Mouse (Mus musculus) inflammation-experienced regulatory T-cells, adult 6 months (primary cell): Measurements from ENCODE around the gene Arhgap23. TPM values are rescaled to one million over a fixed set of nuclear protein-coding genes. Genes with fewer than 3 reads are reported as not detected.

Experiments used
- ATAC-seq: one replicate; pipeline ENCODE4 v1.8.0; 2017
- polyA plus RNA-seq, 3 experiments: library from polyadenylated mRNA; unstranded; fragments of 100-300 nt; shearing (Covaris generic); gene quantifications; one replicate each; pipeline ENCODE4 v1.2.1; 2017

Arhgap23 gene
- polyA plus RNA-seq, 3 experiments from 2014 or later = not detected

DNA sequence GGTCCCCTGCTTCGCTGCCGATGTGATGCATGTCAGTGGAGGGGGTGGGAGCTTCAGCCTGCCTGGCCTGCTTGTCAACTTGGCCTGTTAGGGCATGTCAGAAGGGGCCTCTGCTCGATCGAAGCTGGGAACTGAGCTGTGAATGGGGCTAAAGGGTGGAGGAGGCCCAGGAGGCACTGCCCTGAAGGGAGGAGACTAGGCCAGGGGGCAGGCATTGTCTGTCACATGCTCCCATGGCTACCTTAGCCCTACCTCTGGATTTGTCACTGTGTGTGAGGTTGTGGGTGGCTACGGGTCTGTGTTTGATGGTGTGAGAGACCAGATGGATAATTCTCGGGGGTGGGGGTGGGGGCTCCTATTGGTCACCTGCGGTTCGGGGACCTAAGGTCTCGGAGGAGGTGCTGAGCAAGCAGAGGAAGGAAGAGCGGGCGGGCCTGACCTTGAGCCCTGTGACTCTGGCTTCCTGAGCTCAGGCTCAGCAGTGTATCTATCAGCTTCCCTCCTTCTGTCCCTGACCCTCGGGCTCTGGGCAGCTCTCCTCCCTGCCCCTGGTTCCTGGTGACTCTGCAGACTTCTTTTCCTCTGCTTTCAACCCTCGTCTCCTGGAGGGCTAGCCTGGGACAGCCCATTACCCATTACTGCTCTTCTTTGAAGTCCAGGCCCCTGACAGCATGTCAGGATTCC lies 20.6 kb downstream of the Arhgap23 start:
- ATAC-seq = no peak

DNA sequence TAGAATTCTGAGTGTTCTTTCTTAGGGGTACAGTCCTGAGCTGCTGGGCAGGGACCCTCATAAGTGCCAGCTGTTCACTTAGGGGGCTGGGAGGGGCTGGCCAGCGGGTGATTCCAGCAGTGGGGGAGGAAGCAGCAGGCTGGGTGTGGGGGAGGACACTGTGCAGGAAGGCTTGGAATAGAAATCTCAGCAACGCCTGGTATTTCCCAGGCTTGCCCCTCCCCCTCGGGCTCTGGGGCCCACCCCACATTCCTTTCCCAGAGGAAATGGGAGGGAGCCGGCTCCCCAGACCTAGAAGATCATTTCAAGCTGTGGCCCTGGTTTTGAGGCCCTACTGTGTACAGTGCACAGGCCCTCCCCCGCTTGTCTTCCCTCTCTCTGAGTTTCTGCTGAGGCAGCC lies 22.4 kb downstream of the Arhgap23 start:
- no peak for ATAC-seq

DNA sequence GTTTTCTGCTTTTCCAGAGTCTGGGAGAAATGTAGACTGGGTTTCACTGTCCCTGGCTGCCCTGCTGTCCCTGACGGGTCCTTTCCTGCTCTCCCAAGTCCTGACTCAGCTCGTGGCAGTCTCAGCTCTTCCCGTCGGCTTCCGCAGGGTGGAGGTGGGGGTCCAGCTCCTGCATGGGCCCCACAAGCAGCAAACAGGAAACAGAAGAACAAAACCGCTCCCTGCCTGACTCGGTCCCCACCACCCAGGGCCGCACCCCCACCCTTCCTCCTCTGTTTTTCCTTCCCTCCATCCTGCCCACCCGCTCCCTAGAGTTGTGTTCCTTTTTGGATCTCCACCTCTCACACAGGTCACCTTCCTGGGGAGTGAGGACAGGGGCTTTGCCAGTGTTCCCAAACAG lies 23.5 kb downstream of the Arhgap23 start:
- no peak for ATAC-seq

DNA sequence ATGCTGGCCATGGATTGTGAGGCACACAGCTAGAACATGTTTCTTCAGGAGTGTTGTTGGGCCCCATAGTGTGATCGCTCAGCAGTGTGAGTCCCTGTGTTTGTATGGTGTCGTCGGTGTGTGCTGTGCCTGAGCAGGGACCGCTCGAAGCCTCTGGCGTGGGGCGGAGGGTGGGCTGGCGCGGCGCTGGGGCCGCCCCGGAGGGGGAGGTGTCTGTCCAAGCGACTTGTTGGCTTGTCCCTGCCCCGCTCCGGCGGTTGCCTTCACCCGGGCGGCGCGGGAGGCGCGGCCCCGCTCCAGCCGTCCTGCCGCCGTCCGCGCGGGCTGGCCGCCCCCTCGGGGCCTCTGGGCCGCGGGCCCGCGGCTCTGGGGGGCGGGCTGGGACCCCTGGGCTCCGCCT lies 24.6 kb downstream of the Arhgap23 start:
- no peak for ATAC-seq

DNA sequence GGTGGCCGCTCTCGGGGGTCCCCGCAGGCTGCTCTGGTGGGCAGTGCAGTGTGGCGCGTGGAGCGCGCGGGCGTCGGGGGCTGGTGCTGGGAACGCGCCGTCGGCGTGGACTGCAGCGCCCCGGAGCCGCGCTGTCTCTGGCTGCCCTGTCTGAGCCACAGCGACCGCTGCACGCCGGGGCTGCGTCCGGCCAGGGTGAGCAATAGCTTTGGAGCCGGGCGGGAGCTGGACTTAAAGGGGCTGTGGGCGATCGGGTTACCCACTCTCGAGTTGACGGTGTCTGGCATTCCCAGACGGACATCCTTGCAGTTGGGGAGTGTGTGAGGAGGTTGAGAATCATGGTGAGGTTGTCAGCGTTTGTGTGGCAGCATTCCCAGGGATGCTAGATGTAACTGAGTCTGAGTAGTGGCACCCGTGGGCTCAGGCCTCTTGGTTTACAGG lies 25.1 kb downstream of the Arhgap23 start:
- ATAC-seq = no peak

DNA sequence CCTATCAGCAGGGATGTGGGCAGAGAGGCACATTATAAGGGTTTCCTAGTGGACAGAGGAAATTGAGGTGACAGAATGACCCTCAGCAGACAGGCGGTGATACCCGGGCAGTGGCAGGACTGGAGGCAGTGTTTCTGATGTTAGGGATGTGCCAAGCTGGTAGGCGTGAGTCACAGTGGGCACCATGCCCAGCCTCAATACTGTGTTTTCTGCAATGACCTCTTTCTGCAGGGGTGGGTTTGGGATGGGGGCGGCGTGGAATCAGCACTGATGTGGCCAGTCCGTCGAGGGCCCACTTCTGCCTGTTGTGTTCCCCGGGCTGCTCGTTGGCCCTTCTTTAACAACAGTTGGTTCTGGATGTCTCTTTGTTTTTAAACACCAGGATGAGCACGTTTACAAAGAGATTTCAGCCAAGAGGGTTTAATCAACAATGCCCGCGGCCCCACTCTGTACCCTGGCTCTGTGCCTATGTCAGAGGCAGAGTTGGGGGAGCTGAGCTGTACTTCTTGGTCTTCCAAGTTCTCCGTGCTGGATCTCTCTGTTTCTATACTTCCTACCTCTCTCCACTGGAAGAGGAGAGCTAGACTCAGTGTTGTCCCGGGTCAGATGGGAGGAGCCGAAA lies 25.8 kb downstream of the Arhgap23 start:
- no peak for ATAC-seq

DNA sequence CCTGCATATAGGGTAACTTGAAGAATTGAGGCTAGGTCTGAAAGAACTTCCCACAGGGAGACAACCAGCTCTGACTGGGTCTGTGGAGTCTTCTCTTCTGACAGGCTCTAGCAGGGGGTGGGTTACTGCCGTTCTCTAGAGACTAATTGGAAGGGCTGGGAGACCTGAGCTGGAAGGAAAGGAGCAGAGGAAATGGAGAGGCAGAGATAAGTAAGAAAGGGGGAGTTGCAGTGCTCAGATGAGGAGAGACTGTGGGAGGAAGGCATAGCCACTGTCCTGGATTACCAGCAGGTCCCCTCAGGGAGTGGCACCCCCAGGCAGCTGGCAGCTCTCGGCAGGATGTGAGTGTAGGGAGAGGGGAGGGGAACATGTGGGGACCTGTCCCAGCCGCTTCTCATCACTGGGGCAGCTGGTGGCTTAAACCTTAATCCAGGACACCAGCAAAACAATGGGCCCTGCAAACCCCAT lies 26.4 kb downstream of the Arhgap23 start:
- no peak for ATAC-seq

DNA sequence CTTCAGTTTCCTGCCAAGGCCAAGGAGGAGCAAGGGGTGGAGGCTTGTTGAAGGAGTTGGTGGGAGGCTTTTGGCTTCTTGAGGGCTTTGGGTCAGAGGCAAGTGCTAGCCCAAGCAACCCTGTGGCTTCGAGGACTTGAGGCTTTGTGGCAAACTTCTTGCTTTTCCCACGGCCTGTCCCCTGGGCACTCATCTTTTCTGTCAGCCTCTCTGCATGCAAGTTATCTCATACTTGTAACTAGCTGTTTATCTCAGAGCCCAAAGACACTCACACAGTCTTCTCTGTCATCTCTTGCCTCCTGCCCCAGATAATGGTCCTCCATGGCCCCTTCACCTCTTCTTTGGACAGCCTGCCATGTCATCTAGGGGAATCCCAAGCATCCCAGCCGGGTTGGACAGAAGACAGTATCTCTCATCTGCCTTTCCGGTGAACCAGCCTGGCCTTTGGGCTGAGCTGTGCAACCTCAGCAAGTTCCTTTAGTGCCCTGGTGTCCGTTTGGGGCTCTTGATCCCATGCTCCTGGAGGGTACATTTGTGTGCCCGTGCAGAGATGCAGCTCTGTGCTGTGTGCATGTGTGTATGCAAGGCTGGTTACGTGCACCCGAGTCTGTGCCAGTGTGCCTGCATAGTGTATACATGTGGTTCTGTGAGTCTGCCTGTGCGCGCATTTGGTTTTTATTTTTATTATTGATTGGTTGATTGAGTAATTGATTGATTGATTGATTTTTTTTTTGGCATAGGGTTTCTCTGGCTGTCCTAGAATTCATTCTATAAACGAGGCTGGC lies 27.8 kb downstream of the Arhgap23 start:
- ATAC-seq = no peak

DNA sequence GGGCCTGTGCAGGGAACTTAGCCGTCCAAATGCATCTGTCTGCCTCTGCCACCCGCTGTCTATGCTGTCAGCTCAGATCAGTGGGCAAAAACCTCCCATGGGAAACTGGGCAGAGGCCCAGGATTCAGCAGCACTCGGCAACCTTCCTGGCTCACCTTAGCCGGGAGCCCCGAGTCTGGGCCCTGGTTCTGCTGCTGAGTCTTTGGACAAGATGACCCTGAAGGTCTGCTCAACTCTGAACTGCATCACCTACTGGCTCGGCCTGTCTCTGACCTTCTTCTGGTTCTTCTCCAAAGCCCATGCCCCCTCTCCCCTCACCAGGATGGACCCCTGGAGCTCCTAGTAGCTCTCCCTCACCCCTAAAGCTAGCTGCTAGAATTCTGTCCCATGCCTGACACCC lies 30.3 kb downstream of the Arhgap23 start:
- ATAC-seq = no peak

DNA sequence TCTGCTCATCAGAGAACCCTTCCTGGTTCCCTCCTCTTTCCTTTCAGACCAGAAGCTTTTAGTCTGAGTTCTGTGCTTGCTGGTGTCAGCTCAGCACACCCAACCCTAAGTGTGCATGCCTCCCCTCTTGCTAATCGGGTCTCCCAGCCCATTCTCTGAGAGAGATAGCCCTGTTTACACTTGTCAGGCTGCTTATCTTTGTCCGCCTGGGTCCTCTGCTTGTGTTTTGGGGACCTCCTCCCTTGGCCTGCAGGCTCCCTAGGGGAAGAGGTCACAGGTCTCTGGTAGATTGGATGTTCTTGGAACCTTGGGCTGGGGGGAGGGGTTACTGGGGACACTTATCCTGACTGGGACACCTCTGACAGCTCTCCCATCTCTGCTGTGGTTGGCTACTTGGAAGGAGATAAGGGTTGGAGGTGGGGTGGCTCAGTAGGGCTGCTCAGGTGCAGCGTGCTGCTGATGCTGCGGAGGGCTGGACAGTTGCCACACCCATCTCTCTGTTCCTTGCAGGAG lies 30.7 kb downstream of the Arhgap23 start:
- no peak for ATAC-seq

DNA sequence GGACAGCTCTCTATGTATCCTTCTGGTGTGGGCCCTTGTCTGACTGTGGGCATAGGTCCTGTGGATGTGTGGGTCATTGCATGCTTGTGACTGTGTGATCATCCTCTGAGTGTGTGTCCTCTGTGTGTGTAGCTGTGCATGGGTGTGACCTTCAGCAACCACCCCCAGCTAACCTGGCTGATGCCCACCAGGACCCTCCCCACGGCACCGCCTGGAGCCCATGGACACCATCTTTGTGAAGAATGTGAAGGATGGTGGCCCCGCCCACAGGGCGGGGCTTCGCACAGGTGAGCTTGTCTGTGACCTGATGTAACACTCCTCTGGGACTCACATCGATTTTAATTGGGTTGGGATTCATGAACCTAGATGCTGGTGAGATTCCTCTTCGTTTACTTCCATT lies 32.6 kb downstream of the Arhgap23 start:
- no peak for ATAC-seq

DNA sequence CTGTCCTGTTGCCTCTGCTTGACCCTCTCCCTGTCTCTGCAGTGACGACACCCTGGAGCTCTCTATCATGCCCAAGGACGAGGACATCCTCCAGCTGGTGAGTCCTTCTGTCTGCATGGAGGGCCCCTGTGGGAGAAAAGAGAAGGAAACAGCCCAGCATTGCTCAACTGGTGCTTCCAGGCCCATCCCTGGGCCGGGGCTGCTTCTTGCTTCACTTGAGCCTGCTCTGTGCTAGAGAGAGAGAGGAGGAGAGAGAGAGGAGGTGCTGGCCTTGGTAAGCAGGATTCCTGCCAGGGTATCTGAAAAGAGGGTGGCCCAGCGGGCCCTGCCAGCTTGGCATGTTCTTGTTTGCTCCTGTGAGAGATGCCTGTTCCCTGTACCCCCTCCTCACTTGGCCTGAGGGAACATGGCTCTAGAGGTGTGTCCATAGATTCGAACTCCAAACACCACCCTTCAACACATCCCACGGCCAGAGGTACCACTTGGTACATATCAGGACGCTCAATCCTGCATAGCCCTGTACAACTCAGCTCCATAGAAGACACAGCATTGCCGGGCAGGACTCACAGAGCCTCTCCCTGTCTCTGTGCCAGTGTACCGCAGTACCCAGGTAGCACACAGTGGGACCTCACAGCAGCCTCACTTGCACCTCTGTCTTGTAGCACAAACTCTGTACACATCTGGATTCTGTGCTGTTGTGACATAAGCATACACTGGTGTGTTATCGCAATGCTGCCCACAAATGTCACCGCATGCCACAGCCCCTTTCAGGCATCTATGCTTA lies 33.5 kb downstream of the Arhgap23 start:
- no peak for ATAC-seq

DNA sequence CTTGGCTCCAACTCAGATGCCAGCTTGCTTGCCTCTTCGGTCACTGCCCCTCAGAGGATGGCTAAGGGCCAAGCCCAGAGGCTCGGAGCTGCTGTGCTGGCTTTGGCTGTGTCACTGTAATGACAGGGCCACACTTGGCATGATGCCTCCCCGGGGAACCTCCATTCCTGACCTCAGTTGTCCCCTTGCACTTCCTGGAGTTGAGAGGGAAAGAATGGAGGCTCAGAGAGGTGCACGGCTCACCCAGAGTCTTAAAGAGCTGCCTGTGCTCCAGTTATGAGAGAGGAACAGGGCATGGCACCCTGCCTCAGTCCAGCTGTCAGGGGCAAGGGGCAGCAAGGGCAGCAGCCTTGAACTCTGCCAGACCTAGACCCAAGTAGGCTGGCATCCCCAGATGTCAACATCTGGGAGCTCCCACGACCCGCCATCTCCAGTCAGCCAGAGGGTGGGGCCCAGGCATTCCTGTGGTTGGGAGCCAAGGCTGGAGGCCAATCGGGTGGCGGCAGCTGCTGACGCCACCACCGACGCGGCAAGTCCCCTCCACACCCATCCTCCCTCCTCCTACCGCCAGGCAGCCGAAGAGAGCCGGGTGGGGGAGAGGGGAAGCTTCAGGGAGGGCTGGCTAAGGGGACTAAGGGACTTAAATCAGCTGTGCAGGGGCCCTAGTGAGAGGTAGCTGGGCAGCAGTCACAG lies 34.4 kb downstream of the Arhgap23 start:
- ATAC-seq = no peak

DNA sequence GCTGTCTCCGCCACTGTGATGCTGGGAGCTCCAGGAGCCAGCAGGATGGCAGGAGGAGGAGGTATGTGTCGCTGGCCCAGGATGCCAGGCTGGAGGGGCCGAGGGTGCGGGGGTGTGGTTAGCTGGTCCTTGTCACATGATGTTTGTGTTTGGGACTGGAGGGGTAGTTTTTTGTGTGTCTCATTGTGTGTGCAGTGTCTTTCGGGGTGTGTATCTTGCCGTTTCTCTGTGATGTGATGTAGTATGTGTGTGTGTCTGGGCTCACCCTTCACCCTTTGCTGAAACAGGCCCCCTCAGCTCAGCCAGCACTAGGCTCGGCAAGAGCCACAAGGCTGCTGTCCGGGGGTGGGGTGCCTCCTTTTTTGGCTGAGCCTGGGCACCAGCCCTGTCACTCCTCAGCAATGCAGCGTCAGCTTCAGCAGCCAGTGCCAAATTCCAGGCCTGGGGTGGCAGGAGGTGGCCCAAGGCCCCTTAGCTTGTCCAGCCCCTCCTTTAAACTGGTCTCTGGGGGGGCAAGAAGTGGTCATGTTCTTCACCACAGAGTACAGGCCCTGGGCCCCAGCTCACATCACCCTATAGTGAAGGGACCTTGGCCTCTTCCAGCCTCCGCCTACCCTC lies 35.1 kb downstream of the Arhgap23 start:
- ATAC-seq = no peak

DNA sequence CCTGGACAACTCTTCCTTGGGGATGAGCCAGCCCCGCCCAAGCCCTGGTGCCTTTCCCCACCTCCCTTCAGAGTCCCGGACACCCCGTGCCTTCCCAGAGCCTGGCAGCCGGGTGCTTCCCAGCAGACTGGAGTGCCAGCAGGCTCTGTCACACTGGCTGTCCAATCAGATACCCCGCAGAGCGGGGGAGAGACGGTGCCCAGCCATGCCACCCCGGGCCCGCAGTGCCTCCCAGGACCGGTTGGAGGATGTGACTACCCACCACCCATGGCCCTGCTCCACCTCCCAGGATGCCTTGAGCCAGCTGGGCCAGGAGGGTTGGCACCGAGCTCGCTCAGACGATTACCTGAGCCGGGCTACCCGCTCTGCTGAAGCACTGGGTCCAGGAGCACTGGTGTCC lies 36.3 kb downstream of the Arhgap23 start:
- no peak for ATAC-seq

DNA sequence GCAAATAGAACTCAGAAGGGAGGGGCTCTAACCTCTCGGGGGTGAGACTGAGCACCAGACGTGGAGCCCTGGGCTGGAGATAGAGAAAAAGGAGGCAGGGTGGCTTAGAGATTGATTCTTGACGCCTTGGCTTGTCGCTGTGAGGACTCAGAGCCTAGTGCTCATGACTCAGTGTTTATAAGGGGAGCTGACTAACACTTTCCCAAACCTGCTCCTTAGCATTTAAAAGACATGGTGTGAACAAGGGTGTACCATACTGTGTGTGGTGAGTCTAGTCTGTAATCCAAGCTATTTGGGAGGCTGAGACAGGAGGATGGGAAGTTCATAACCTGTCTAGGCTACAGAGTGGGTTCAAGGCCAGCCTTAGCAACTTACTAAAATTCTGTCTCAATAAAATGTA lies 41.8 kb downstream of the Arhgap23 start:
- no peak for ATAC-seq

DNA sequence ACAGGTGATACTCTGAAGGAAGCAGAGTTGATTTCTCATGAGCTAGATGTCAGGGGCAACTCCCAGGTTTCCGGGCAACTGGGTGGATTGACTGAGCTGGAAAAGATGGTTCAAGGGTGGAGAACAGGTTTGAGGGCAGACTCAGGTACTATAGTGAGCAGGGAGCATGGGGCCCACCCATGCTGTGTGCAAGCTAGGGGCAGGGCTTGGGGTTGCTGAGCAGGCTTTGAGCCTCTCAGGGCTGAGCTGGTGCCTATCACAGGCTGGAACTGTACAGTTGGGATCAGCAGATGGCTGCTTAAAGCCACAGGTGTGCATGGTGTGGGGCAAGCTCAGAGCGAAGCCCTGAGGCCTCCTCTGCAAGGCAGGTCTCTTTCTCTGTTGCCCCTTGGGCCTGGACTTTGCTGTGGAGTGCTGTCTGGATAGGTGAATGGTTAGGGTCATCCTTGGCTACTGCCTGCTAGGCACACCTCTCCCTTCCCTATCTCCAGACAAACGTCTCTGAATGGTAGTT lies 46.0 kb downstream of the Arhgap23 start:
- no peak for ATAC-seq

DNA sequence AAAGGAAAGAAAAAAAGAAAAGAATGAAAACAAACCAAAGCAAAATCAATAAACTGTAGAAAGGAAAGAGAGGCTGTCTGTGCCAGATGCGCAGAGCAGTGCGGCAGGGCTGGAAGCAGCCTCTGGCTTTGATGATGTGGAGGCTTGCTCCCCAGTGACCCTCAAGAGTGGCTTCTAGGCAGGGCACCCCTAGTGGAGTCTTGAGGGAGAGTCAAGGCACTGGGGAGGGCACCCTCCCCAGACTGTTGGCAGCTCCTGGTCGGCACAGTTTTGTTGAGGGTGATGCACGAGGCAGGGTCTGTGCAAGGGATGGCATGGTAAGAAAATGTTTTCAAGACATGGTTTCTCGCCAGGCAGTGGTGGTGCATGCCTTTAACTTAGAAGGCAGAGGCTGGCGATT lies 47.2 kb downstream of the Arhgap23 start:
- ATAC-seq = no peak

DNA sequence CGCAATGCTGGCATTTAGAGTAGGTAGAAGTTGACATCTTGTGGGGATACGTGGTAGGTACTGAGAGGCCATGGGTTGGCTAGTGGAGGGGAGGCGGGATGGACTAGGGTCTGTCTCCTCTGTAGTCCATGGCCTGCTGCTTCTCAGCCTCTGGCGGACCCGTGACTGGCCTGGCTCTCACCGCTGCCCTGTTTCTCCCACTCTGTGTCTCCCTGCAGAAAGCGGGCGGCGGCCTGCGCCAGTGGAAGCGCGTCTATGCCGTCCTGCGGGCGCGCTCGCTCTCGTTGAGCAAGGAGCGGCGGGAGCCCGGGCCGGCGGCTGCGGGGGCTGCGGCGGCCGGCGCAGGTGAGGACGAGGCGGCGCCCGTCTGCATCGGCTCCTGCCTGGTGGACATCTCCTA lies 47.8 kb downstream of the Arhgap23 start:
- ATAC-seq = no peak

DNA sequence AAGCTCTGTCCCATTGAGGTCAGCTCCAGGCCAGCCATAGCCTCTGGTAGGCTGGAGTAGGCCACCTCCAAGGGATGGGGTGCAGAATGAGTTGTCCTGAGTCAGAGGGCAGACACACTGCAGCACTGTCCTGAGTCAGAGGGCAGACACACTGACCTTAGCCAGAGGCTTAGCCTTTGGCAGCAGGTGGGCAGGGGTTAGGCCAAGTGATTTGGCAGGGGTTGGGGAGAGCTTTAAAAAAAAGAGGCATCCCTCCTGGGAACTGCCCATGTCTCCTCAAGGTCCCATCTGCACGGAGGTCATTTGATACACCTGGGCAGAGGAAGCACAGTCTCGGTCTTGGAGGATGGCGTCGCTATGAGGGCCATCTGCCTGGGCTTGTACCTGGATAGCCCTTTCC lies 48.7 kb downstream of the Arhgap23 start:
- ATAC-seq = no peak

DNA sequence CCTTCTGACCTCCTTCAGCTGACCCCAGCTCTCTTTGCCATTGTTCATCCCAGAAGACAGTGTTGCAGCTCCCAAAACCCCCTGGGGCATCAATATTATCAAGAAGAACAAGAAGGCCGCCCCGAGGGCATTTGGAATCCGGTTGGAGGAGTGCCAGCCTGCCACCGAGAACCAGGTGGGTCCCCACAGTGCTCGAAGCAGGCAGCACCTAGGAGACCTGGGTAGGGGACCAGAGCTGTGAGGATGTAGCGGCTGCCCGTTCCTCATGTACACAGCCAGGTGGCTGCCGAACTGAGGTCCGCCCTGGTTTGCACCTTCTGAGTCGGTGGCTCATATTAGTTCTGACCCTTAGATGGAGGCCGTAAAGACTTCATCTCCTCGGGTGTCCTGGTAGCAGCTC lies 50.6 kb downstream of the Arhgap23 start:
- ATAC-seq = no peak
